Mouse (Mus musculus): Measurements from ENCODE around the gene Cftr. TPM values are rescaled to one million over a fixed set of nuclear protein-coding genes. Genes with fewer than 3 reads are reported as not detected.

The Cftr gene
- 0.05 and 0.14 TPM in 2 replicates for polyA plus RNA-seq (2016; fragmentation: Nextera tagmentation; extraction: Ambion mirVana)

GRCm38 (mm10) chr6:18170311-18170922 is at the start of gene Cftr:
Gene Cftr, plus strand, starts transcription at chr6:18170687.
- Histone ChIP-seq H3K9me3 (replicated peaks) (no peaks in the 10 kb centered on the region), H3K27me3 (ENCODE audit: low read depth, poor library complexity, severe bottlenecking) (peaks cover 29% of the 10 kb centered on the region), H3K4me1 (peaks cover 9% of the 10 kb centered on the region), H3K4me3 (peak within 1 kb of the TSS; percentile 63), H3K27ac (replicated peaks) (peak within 1 kb of the TSS; percentile 69), H3K36me3 (no peaks in the 10 kb centered on the region)
- WGBS = 1% methylated on average over 42 of the region's 45 CpGs
- DNase-seq (ENCODE audit: low spot score) = peak; percentile 50

- H3K4me1 ChIP-seq = no peaks in the 10 kb centered on the region
- H3K9me3 ChIP-seq (replicated peaks) = no peaks in the 10 kb centered on the region
- no peak overlapping the region for H3K4me3 ChIP-seq
- H3K27me3 ChIP-seq (ENCODE audit: low read depth, poor library complexity, severe bottlenecking) = no peaks in the 10 kb centered on the region
- no peak for DNase-seq (ENCODE audit: low spot score)
- H3K36me3 ChIP-seq = no peaks in the 10 kb centered on the region
- WGBS = 87% methylated on average over 2 of the region's 2 CpGs
- H3K27ac ChIP-seq (replicated peaks) = no peak overlapping the region
Observed at GRCm38 (mm10) chr6:18127206-18127983, 43.1 kb upstream of the Cftr start.

DNA sequence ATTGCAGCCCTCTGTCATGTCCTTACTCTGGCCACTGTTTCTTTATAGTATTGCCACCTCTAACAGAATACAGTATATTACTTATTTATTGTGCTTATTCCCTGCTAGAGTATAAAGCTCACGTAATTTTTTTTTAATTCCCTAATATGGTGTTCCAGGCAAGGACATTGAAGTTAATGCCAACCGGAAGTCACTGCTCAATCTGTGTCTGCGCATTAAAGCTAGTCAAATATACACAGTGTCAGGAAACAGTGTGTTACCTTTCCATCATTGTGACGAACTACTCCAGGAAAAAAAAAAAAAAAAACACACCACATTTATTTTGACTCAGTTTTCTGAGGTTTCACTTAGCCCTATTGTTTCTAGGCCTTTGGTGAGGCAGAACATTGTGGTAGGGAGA is 42.4 kb upstream of the Cftr start:
- no peaks in the 10 kb centered on the region for H3K4me1 ChIP-seq
- H3K27me3 ChIP-seq (ENCODE audit: low read depth, poor library complexity, severe bottlenecking) = no peaks in the 10 kb centered on the region
- H3K36me3 ChIP-seq = no peaks in the 10 kb centered on the region
- H3K9me3 ChIP-seq (replicated peaks) = no peaks in the 10 kb centered on the region
- no peak overlapping the region for H3K4me3 ChIP-seq
- 88% methylated on average over 4 of the region's 4 CpGs for WGBS
- DNase-seq (ENCODE audit: low spot score) = no peak
- no peak overlapping the region for H3K27ac ChIP-seq (replicated peaks)

DNA sequence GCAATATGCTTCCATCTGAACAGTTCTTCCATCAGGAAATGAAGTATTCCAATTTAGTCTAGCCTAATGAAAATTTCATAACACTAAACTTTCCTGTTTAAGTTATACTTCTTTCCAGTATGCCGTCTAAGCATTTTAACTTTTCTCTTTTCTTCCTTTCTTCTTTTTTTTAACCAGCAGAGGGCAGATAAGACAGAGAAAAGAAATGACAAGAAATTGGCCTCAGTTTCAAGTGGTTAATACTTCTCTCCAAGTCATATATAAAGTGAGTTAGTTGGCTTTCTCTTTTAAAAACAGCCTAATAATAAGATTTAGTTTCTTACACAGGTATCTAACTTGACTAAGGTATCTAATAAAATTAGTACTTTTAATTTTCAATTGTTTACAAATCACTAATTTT is 35.2 kb upstream of the Cftr start:
- Histone ChIP-seq H3K9me3 (replicated peaks) (no peaks in the 10 kb centered on the region), H3K36me3 (no peaks in the 10 kb centered on the region), H3K27ac (replicated peaks) (no peak overlapping the region), H3K4me3 (no peak overlapping the region), H3K4me1 (peaks cover 3% of the 10 kb centered on the region; the same call in 1 of the 2 replicates), H3K27me3 (ENCODE audit: low read depth, poor library complexity, severe bottlenecking) (no peaks in the 10 kb centered on the region)
- no peak for DNase-seq (ENCODE audit: low spot score)
- WGBS = 58% methylated on average over 1 of the region's 1 CpGs

GRCm38 (mm10) chr6:18153031-18153430 is 17.5 kb upstream of the Cftr start:
- Histone ChIP-seq H3K9me3 (replicated peaks) (no peaks in the 10 kb centered on the region), H3K4me1 (no peaks in the 10 kb centered on the region), H3K4me3 (no peak overlapping the region), H3K27me3 (ENCODE audit: low read depth, poor library complexity, severe bottlenecking) (no peaks in the 10 kb centered on the region), H3K36me3 (no peaks in the 10 kb centered on the region), H3K27ac (replicated peaks) (no peak overlapping the region)
- no peak for DNase-seq (ENCODE audit: low spot score)
- WGBS = 84% methylated on average over 4 of the region's 4 CpGs

DNA sequence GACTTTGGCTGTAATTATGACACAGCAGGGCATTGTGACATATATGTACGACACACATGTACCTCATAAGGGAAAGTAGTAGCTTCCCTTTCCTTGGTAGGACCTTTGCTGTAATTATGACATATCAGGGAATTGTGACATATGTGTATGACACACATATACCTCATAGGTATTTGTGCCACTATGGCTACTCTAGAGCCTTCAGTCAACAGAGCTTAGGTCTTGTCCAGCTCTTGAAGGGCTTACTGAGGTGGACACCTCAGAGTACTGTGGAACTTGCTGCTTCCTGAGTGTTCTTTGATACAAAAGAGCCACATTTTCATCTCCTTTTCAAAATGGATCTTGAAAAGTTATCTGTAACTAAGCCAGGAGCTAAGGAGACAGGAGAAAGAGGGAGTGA is 869 bp upstream of the Cftr start:
- WGBS = 95% methylated on average over 1 of the region's 1 CpGs

GRCm38 (mm10) chr6:18171614-18172013 is 1.1 kb downstream of the Cftr start:
- no peak for DNase-seq (ENCODE audit: low spot score)
- Histone ChIP-seq H3K36me3 (no peaks in the 10 kb centered on the region), H3K4me1 (peaks cover 9% of the 10 kb centered on the region), H3K27me3 (ENCODE audit: low read depth, poor library complexity, severe bottlenecking) (peaks cover 29% of the 10 kb centered on the region), H3K9me3 (replicated peaks) (no peaks in the 10 kb centered on the region), H3K4me3 (no peak overlapping the region), H3K27ac (replicated peaks) (no peak overlapping the region)
- WGBS = 49% methylated on average over 8 of the region's 8 CpGs

More for the DNA sequence above, 869 bp upstream of the Cftr start:
- no peak for DNase-seq (ENCODE audit: low spot score)
- Histone ChIP-seq H3K36me3 (no peaks in the 10 kb centered on the region), H3K4me3 (no peak overlapping the region), H3K27ac (replicated peaks) (no peak overlapping the region), H3K9me3 (replicated peaks) (no peaks in the 10 kb centered on the region), H3K4me1 (peaks cover 9% of the 10 kb centered on the region), H3K27me3 (ENCODE audit: low read depth, poor library complexity, severe bottlenecking) (peaks cover 29% of the 10 kb centered on the region)

- Histone ChIP-seq H3K27me3 (ENCODE audit: low read depth, poor library complexity, severe bottlenecking) (no peaks in the 10 kb centered on the region), H3K36me3 (no peaks in the 10 kb centered on the region), H3K4me3 (no peak overlapping the region), H3K27ac (replicated peaks) (no peak overlapping the region), H3K9me3 (replicated peaks) (no peaks in the 10 kb centered on the region), H3K4me1 (no peaks in the 10 kb centered on the region)
- no peak for DNase-seq (ENCODE audit: low spot score)
- WGBS = 82% methylated on average over 2 of the region's 2 CpGs
Observed at GRCm38 (mm10) chr6:18177509-18177908, 7.0 kb downstream of the Cftr start.

DNA sequence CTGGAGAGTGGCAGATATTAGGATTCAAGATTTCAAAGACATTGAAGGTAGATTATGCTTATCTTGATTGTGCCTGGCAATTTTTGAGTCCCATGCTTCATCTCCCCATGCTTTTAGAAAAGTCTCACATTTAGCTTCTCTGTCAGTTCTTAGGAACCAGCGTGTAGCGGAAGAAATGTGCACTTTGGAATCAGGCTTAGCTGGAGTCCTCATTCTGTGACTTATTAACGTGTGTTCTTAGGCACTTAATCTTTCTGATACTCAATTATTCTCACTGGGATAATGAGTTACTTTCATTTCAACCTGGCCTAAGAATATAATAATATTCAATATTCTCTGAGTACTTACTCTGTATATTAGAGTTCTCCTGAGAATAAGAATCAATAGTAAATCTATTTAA is 10.2 kb downstream of the Cftr start:
- WGBS = 81% methylated on average over 3 of the region's 3 CpGs
- no peak overlapping the region for H3K27ac ChIP-seq (replicated peaks)
- H3K27me3 ChIP-seq (ENCODE audit: low read depth, poor library complexity, severe bottlenecking) = no peaks in the 10 kb centered on the region
- DNase-seq (ENCODE audit: low spot score) = no peak
- no peaks in the 10 kb centered on the region for H3K9me3 ChIP-seq (replicated peaks)
- H3K36me3 ChIP-seq = no peaks in the 10 kb centered on the region
- no peaks in the 10 kb centered on the region for H3K4me1 ChIP-seq
- H3K4me3 ChIP-seq = no peak overlapping the region

DNA sequence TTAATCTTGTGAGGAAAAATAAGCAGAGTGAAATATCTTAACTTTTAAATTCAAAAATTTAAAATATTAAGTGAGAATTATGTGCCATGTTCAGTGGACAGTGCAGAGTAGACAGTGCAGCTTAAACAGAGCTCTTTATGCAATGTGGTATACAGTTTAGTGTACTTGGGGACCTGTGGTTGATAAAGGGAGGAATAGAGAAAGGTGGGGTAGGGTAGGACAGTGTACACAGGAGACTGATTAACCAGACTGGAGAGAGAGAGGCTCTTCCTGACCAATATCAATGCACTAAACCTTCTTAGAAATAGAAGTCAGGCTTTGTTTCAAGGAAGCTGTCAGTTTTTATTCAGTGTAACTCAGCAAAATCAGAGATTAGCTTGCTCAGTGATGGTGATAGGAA is 12.4 kb downstream of the Cftr start:
- DNase-seq (ENCODE audit: low spot score) = no peak
- no peak overlapping the region for H3K4me3 ChIP-seq
- no peaks in the 10 kb centered on the region for H3K4me1 ChIP-seq
- no peaks in the 10 kb centered on the region for H3K9me3 ChIP-seq (replicated peaks)
- no peaks in the 10 kb centered on the region for H3K27me3 ChIP-seq (ENCODE audit: low read depth, poor library complexity, severe bottlenecking)
- no peaks in the 10 kb centered on the region for H3K36me3 ChIP-seq
- H3K27ac ChIP-seq (replicated peaks) = no peak overlapping the region

- Histone ChIP-seq H3K9me3 (replicated peaks) (no peaks in the 10 kb centered on the region), H3K36me3 (no peaks in the 10 kb centered on the region), H3K4me1 (peaks cover 4% of the 10 kb centered on the region), H3K27ac (replicated peaks) (no peak overlapping the region), H3K27me3 (ENCODE audit: low read depth, poor library complexity, severe bottlenecking) (no peaks in the 10 kb centered on the region), H3K4me3 (no peak overlapping the region)
- no peak for DNase-seq (ENCODE audit: low spot score)
- 77% methylated on average over 1 of the region's 1 CpGs for WGBS
Observed at GRCm38 (mm10) chr6:18220691-18221090, 50.2 kb downstream of the Cftr start.

DNA sequence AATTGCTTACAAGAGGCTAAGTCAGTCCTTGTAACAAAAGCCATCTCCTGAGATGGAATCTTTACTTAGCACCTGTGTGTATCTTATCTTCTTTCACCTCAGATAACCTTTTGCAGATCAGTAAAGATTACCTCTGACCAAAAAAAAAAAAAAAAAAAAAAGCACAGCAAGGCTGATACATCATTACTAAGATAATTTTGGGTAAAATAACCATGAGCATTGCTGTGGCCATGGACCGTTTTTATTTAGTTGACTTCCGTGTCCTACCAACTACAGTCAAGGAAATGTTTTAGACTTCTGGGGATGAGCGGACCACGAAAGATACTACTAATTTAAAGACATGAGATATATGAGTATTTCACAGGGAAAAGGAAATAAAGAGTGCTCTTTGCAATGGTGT is 52.7 kb downstream of the Cftr start:
- 96% methylated on average over 4 of the region's 4 CpGs for WGBS
- H3K9me3 ChIP-seq (replicated peaks) = no peaks in the 10 kb centered on the region

DNA sequence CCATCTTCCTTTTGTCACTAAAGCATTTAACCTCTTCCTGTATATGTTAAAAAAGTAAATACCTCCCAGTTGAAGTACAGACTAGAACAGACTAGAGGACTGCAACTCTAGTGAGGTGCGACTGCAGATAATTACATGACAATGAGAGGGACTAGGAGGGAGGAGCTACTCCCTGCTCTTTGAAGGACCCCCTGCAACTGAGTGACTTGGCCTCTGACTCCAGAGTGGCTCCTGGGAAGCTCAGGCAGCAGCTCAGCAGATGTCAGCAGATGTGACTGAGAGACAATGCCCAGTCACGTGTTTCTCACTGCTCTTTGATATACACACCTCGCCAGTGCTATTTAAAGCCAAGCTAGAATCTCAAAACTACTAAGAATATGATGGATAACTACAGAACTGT is 54.7 kb downstream of the Cftr start:
- no peaks in the 10 kb centered on the region for H3K36me3 ChIP-seq
- peaks cover 4% of the 10 kb centered on the region for H3K4me1 ChIP-seq
- no peak overlapping the region for H3K4me3 ChIP-seq
- no peak overlapping the region for H3K27ac ChIP-seq (replicated peaks)
- no peaks in the 10 kb centered on the region for H3K9me3 ChIP-seq (replicated peaks)
- H3K27me3 ChIP-seq (ENCODE audit: low read depth, poor library complexity, severe bottlenecking) = no peaks in the 10 kb centered on the region
- WGBS = 6% methylated on average over 3 of the region's 3 CpGs
- peak; percentile 14 for DNase-seq (ENCODE audit: low spot score)

More for the DNA sequence above, 52.7 kb downstream of the Cftr start:
- Histone ChIP-seq H3K27ac (replicated peaks) (no peak overlapping the region), H3K27me3 (ENCODE audit: low read depth, poor library complexity, severe bottlenecking) (no peaks in the 10 kb centered on the region), H3K4me3 (no peak overlapping the region), H3K4me1 (peaks cover 4% of the 10 kb centered on the region), H3K36me3 (no peaks in the 10 kb centered on the region)
- no peak for DNase-seq (ENCODE audit: low spot score)
